Mouse (Mus musculus) inflammation-experienced regulatory T-cells, adult 6 months (primary cell): ENCODE measurements around the gene Eif2b2. TPM values are rescaled to one million over a fixed set of nuclear protein-coding genes. Genes with fewer than 3 reads are reported as not detected.

Experiments
- ATAC-seq: one replicate; pipeline ENCODE4 v1.8.0; 2017
- polyA plus RNA-seq, 3 experiments: library from polyadenylated mRNA; unstranded; fragments of 100-300 nt; shearing (Covaris generic); gene quantifications; one replicate each; pipeline ENCODE4 v1.2.1; 2017

Gene Eif2b2
- polyA plus RNA-seq = 10 to 100 TPM; 66.0 to 86.7 (median 71.7) TPM

GRCm38 (mm10) chr12:85219236-85219904, at the start of gene Eif2b2:
Eif2b2 (plus strand) TSS chr12:85219481.
- peak; percentile 100 for ATAC-seq

- no peak for ATAC-seq
Observed at GRCm38 (mm10) chr12:85169877-85170276, 49.4 kb upstream of the Eif2b2 start.

GRCm38 (mm10) chr12:85170284-85170947, 48.9 kb upstream of the Eif2b2 start:
- no peak for ATAC-seq

GRCm38 (mm10) chr12:85170948-85171307, 48.4 kb upstream of the Eif2b2 start:
- no peak for ATAC-seq

GRCm38 (mm10) chr12:85174016-85174415, 45.3 kb upstream of the Eif2b2 start:
- no peak for ATAC-seq

GRCm38 (mm10) chr12:85175087-85175675, 44.1 kb upstream of the Eif2b2 start:
- ATAC-seq = no peak

GRCm38 (mm10) chr12:85175926-85176845, 43.1 kb upstream of the Eif2b2 start:
- no peak for ATAC-seq

GRCm38 (mm10) chr12:85176846-85177523, 42.3 kb upstream of the Eif2b2 start:
- ATAC-seq = peak; percentile 74

- ATAC-seq = no peak
Observed at GRCm38 (mm10) chr12:85177740-85178239, 41.5 kb upstream of the Eif2b2 start, which contains the start of gene Pgf. Pgf (minus strand) TSS chr12:85177790.

- ATAC-seq = no peak
Observed at GRCm38 (mm10) chr12:85178294-85178693, 41.0 kb upstream of the Eif2b2 start.

- ATAC-seq = no peak
Observed at GRCm38 (mm10) chr12:85181475-85182344, 37.6 kb upstream of the Eif2b2 start.

- no peak for ATAC-seq
Observed at GRCm38 (mm10) chr12:85182345-85182643, 37.0 kb upstream of the Eif2b2 start.

- no peak for ATAC-seq
Observed at GRCm38 (mm10) chr12:85182898-85183297, 36.4 kb upstream of the Eif2b2 start.

- ATAC-seq = no peak
Observed at GRCm38 (mm10) chr12:85184118-85184517, 35.2 kb upstream of the Eif2b2 start.

- ATAC-seq = no peak
Observed at GRCm38 (mm10) chr12:85185810-85186209, 33.5 kb upstream of the Eif2b2 start.

GRCm38 (mm10) chr12:85186361-85186760, 32.9 kb upstream of the Eif2b2 start:
- no peak for ATAC-seq

- ATAC-seq = no peak
Observed at GRCm38 (mm10) chr12:85190290-85190689, 29.0 kb upstream of the Eif2b2 start.

- ATAC-seq = no peak
Observed at GRCm38 (mm10) chr12:85192461-85193108, 26.7 kb upstream of the Eif2b2 start.

GRCm38 (mm10) chr12:85193146-85193545, 26.1 kb upstream of the Eif2b2 start:
- no peak for ATAC-seq

- no peak for ATAC-seq
Observed at GRCm38 (mm10) chr12:85193923-85194622, 25.2 kb upstream of the Eif2b2 start.
